Mouse (Mus musculus) hindbrain, embryonic 10.5 days (tissue): ENCODE results near the gene Pik3cd. TPM values are rescaled to one million over a fixed set of nuclear protein-coding genes. Genes with fewer than 3 reads are reported as not detected.
A peak's percentile ranks its signal among the peaks of the same experiment; 100 is the strongest.

ENCODE experiments used
- DNase-seq: peaks from one replicate; pipeline ENCODE4 v3.0.0-alpha.2; 2017; ENCODE audit warnings: low spot score
- H3K27ac ChIP-seq: fragments of 300-500 bp; sonication (generic); 2 replicates; pipeline ENCODE4 v1.5.1; 2016; ENCODE audit warnings: mild to moderate bottlenecking, moderate library complexity
- H3K27me3 ChIP-seq: fragments of 300-500 bp; sonication (generic); 2 replicates; pipeline ENCODE4 v1.6.1; 2016; ENCODE audit warnings: mild to moderate bottlenecking; ENCODE audit not compliant: poor library complexity, insufficient read depth, severe bottlenecking
- H3K36me3 ChIP-seq: fragments of 300-500 bp; sonication (generic); 2 replicates; pipeline ENCODE4 v1.6.1; 2016; ENCODE audit warnings: mild to moderate bottlenecking, moderate library complexity
- H3K4me1 ChIP-seq: fragments of 300-500 bp; sonication (generic); replicated peaks from 2 replicates; pipeline ENCODE4 v1.6.1; 2016; ENCODE audit warnings: mild to moderate bottlenecking
- H3K4me3 ChIP-seq: fragments of 300-500 bp; sonication (generic); 2 replicates; pipeline ENCODE4 v1.5.1; 2016; ENCODE audit warnings: mild to moderate bottlenecking, moderate library complexity
- H3K9me3 ChIP-seq: fragments of 300-500 bp; sonication (generic); 2 replicates; pipeline ENCODE4 v1.6.1; 2016; ENCODE audit warnings: mild to moderate bottlenecking, moderate library complexity
- WGBS: fragments of 180-500 bp; shearing (Covaris S2); methylation state at CpG from one replicate; pipeline ENCODE4 v1.1.7; 2016; 5-methylcytosine and 5-hydroxymethylcytosine counted together
- polyA plus RNA-seq: library from polyadenylated mRNA; unstranded; fragments of >200 nt; fragmentation: Nextera tagmentation; extraction: Ambion mirVana; gene quantifications from 2 replicates; pipeline ENCODE4 v1.2.1, GENCODE M21; 2016

Gene Pik3cd
- polyA plus RNA-seq, 1 experiment from 2014 or later = 17.2 TPM

GRCm38 (mm10) chr4:149697506-149698196, 4.7 kb downstream of the Pik3cd start:
- H3K36me3 ChIP-seq = no peaks in the 10 kb centered on the region
- peaks cover 61% of the 10 kb centered on the region for H3K27me3 ChIP-seq
- WGBS = 14% methylated on average over 15 of the region's 15 CpGs
- H3K4me3 ChIP-seq = peak overlapping the region; percentile 60
- H3K27ac ChIP-seq = peak overlapping the region; percentile 79
- DNase-seq = no peak
- peaks cover 40% of the 10 kb centered on the region for H3K4me1 ChIP-seq
- H3K9me3 ChIP-seq = no peaks in the 10 kb centered on the region

GRCm38 (mm10) chr4:149696189-149696971, 6.0 kb downstream of the Pik3cd start:
- Histone ChIP-seq H3K36me3 (no peaks in the 10 kb centered on the region), H3K4me1 (peaks cover 34% of the 10 kb centered on the region), H3K9me3 (no peaks in the 10 kb centered on the region), H3K27me3 (peaks cover 59% of the 10 kb centered on the region), H3K4me3 (no peak overlapping the region), H3K27ac (0 out of 2 replicates have a peak overlapping the region, but pooled peaks have one; percentile 16)
- DNase-seq = no peak
- 33% methylated on average over 16 of the region's 16 CpGs for WGBS

- peaks cover 8% of the 10 kb centered on the region for H3K4me1 ChIP-seq
- no peak overlapping the region for H3K4me3 ChIP-seq
- no peaks in the 10 kb centered on the region for H3K36me3 ChIP-seq
- H3K9me3 ChIP-seq = no peaks in the 10 kb centered on the region
- no peak for DNase-seq
- peaks cover 12% of the 10 kb centered on the region for H3K27me3 ChIP-seq
- H3K27ac ChIP-seq = no peak overlapping the region; the same call in 1 of the 2 replicates
- WGBS = 66% methylated on average over 8 of the region's 8 CpGs
These were observed 11.0 kb downstream of the Pik3cd start for GRCm38 (mm10) chr4:149691368-149691767.

GRCm38 (mm10) chr4:149690828-149691280, 11.5 kb downstream of the Pik3cd start:
- Histone ChIP-seq H3K4me1 (0 out of 2 replicates have a peak, but pooled peaks cover 3% of the 10 kb centered on the region), H3K27ac (no peak overlapping the region; the same call in 1 of the 2 replicates), H3K27me3 (peaks cover 7% of the 10 kb centered on the region), H3K4me3 (no peak overlapping the region), H3K9me3 (no peaks in the 10 kb centered on the region), H3K36me3 (no peaks in the 10 kb centered on the region)
- DNase-seq = no peak
- WGBS = 95% methylated on average over 8 of the region's 8 CpGs

- Histone ChIP-seq H3K4me3 (no peak overlapping the region), H3K27me3 (peaks cover under 1% of the 10 kb centered on the region; the same call in 1 of the 2 replicates), H3K27ac (no peak overlapping the region), H3K9me3 (no peaks in the 10 kb centered on the region), H3K4me1 (peaks cover 2% of the 10 kb centered on the region; the same call in 1 of the 2 replicates), H3K36me3 (no peaks in the 10 kb centered on the region)
- no peak for DNase-seq
- 84% methylated on average over 12 of the region's 12 CpGs for WGBS
These were observed 12.3 kb downstream of the Pik3cd start for GRCm38 (mm10) chr4:149689822-149690700.

- Histone ChIP-seq H3K36me3 (no peaks in the 10 kb centered on the region), H3K4me3 (no peak overlapping the region), H3K27ac (no peak overlapping the region), H3K4me1 (peaks cover 2% of the 10 kb centered on the region; the same call in 1 of the 2 replicates), H3K9me3 (no peaks in the 10 kb centered on the region), H3K27me3 (peaks cover 9% of the 10 kb centered on the region; the same call in 1 of the 2 replicates)
- no peak for DNase-seq
- WGBS = 84% methylated on average over 14 of the region's 14 CpGs
These were observed 13.5 kb downstream of the Pik3cd start for GRCm38 (mm10) chr4:149688861-149689260.

GRCm38 (mm10) chr4:149684841-149685623, 17.3 kb downstream of the Pik3cd start:
- WGBS = 85% methylated on average over 11 of the region's 11 CpGs
- Histone ChIP-seq H3K4me3 (no peak overlapping the region), H3K4me1 (no peaks in the 10 kb centered on the region; the same call in 1 of the 2 replicates), H3K27ac (no peak overlapping the region), H3K27me3 (peaks cover 9% of the 10 kb centered on the region; the same call in 1 of the 2 replicates), H3K36me3 (no peaks in the 10 kb centered on the region), H3K9me3 (no peaks in the 10 kb centered on the region)
- no peak for DNase-seq

GRCm38 (mm10) chr4:149683875-149684274, 18.5 kb downstream of the Pik3cd start:
- Histone ChIP-seq H3K36me3 (no peaks in the 10 kb centered on the region), H3K9me3 (no peaks in the 10 kb centered on the region), H3K4me3 (no peak overlapping the region), H3K27ac (no peak overlapping the region), H3K27me3 (peaks cover 9% of the 10 kb centered on the region; the same call in 1 of the 2 replicates), H3K4me1 (no peaks in the 10 kb centered on the region; the same call in 1 of the 2 replicates)
- 17% methylated on average over 7 of the region's 7 CpGs for WGBS
- DNase-seq = no peak

- no peak overlapping the region for H3K4me3 ChIP-seq
- no peaks in the 10 kb centered on the region for H3K36me3 ChIP-seq
- no peak for DNase-seq
- H3K27ac ChIP-seq = no peak overlapping the region
- peaks cover 24% of the 10 kb centered on the region for H3K4me1 ChIP-seq
- peaks cover 23% of the 10 kb centered on the region for H3K27me3 ChIP-seq
- WGBS = 71% methylated on average over 11 of the region's 11 CpGs
- H3K9me3 ChIP-seq = no peaks in the 10 kb centered on the region
These were observed 23.2 kb downstream of the Pik3cd start for GRCm38 (mm10) chr4:149679056-149679770.

GRCm38 (mm10) chr4:149678006-149678405, 24.4 kb downstream of the Pik3cd start:
- WGBS = 55% methylated on average over 1 of the region's 1 CpGs

More at GRCm38 (mm10) chr4:149678006-149678405, 24.4 kb downstream of the Pik3cd start:
- Histone ChIP-seq H3K9me3 (no peaks in the 10 kb centered on the region), H3K36me3 (0 out of 2 replicates have a peak, but pooled peaks cover 5% of the 10 kb centered on the region), H3K27me3 (peaks cover 35% of the 10 kb centered on the region), H3K27ac (no peak overlapping the region), H3K4me1 (peaks cover 24% of the 10 kb centered on the region), H3K4me3 (no peak overlapping the region)
- DNase-seq = no peak
